Comparison of ENCODE assay signal across 9 mouse cellular contexts in the genomic region with DNA sequence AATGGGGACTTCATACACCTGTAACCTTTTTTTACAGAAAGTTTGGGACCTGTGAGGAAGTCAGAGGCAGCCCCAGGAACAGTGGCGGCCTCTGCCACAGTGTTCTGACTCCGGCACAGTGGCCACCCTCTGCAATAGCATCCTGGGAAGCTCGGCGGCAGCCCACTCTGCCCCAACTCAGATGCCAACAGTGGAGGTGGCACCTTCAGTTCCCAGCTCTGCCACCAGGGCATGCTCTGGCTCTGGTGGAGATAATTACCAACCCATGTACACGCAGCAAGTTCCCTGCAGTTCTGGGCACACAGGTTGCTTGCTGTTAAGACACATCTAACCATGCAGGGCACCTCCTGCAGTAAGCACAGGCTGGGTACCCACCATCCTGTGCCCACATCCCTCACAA. TPM values are rescaled to one million over a fixed set of nuclear protein-coding genes. Genes with fewer than 3 reads are reported as not detected.
DNase-seq lines count a peak whose midpoint lies in the region; ATAC-seq and TF ChIP-seq lines count a peak whose summit lies in the region.
"Had no signal": no experiment of that assay in that cellular context is flagged by ENCODE, and none has a peak within 500 bp of the region (broad histone marks: within the 10 kb centered on the region; RNA-seq: fewer than 3 reads in every experiment).

No protein-coding gene starts in this region.

- peak; percentile 85 for TF ChIP-seq CTCF in cerebellum, adult 2 months (IDR thresholded peaks at IDR 0.05; ENCODE audit: borderline replicate concordance, insufficient read depth, low read depth, low read length)
- TF ChIP-seq CTCF in small intestine, adult 2 months (IDR thresholded peaks at IDR 0.05; ENCODE audit: extremely low read depth, insufficient read length, insufficient replicate concordance, low read depth, low read length): peak; percentile 36; the same call in 1 of the 2 replicates

- TF ChIP-seq POLR2A in cerebellum, adult 2 months (IDR thresholded peaks at IDR 0.05; ENCODE audit: borderline replicate concordance, insufficient read depth, low read length): no peak
- no peak for TF ChIP-seq POLR2A in small intestine, adult 2 months (IDR thresholded peaks at IDR 0.05; ENCODE audit: low read depth, low read length)

- H3K4me1 ChIP-seq in hindbrain, embryonic 16.5 days (ENCODE audit: control insufficient read depth, insufficient read depth, low read depth, low read length): no peaks in the 10 kb centered on the region
- H3K4me1 ChIP-seq in hindbrain, embryonic 14.5 days (replicated peaks; ENCODE audit: control insufficient read depth, insufficient read depth, low read length): no peaks in the 10 kb centered on the region
- H3K4me1 ChIP-seq in cerebellum, adult 2 months (ENCODE audit: control insufficient read depth, insufficient read depth, low read length): peaks cover 2% of the 10 kb centered on the region; the same call in 1 of the 2 replicates
- no peaks in the 10 kb centered on the region for H3K4me1 ChIP-seq in small intestine, adult 2 months (ENCODE audit: control insufficient read depth, insufficient read depth, insufficient read length, low read length)
- H3K4me1 ChIP-seq: limb, embryonic 13.5 days had no signal

- DNase-seq in hindbrain, embryonic 14.5 days (ENCODE audit: low spot score): no peak
- peak; percentile 20 to 34 for DNase-seq in right cerebral cortex, adult 2 months (ENCODE audit: low spot score in 2 of 2)
- no peak for DNase-seq in right cerebral cortex, postnatal 25 days
- DNase-seq in cerebellum, adult 2 months: peak; percentile 52 to 61
- DNase-seq in gastrocnemius, postnatal 4 days (ENCODE audit: low spot score in 2 of 2): no peak
- no peak for DNase-seq in ovary, postnatal 10 days (ENCODE audit: low spot score)

- WGBS in hindbrain, embryonic 16.5 days: 54% methylated on average over 5 of the region's 5 CpGs
- WGBS in hindbrain, embryonic 14.5 days: 83% methylated on average over 5 of the region's 5 CpGs
- WGBS in cerebellum, adult 2 months: 29% methylated on average over 5 of the region's 5 CpGs
- 71% methylated on average over 5 of the region's 5 CpGs for WGBS in small intestine, adult 2 months

- H3K9me3 ChIP-seq in hindbrain, embryonic 16.5 days (ENCODE audit: control insufficient read depth, low read length): no peaks in the 10 kb centered on the region
- H3K9me3 ChIP-seq in hindbrain, embryonic 14.5 days (ENCODE audit: control insufficient read depth, low read length): no peaks in the 10 kb centered on the region
- H3K9me3 ChIP-seq: limb, embryonic 13.5 days had no signal

- peaks cover 15% of the 10 kb centered on the region for H3K36me3 ChIP-seq in hindbrain, embryonic 16.5 days (ENCODE audit: control insufficient read depth, insufficient read depth, low read length)
- peaks cover 60% of the 10 kb centered on the region for H3K36me3 ChIP-seq in hindbrain, embryonic 14.5 days (replicated peaks; ENCODE audit: control insufficient read depth, insufficient read depth)
- H3K36me3 ChIP-seq in small intestine, adult 2 months (ENCODE audit: control insufficient read depth, insufficient read depth, low read length): peaks cover 1% of the 10 kb centered on the region; the same call in 1 of the 2 replicates

- peak; percentile 76; the same call in 1 of the 2 replicates for ATAC-seq in hindbrain, embryonic 16.5 days
- no peak for ATAC-seq in hindbrain, embryonic 14.5 days (ENCODE audit: low FRiP score)

- no peak overlapping the region for H3K9ac ChIP-seq in hindbrain, embryonic 16.5 days (ENCODE audit: low read depth, low read length)
- no peak overlapping the region for H3K9ac ChIP-seq in hindbrain, embryonic 14.5 days
- H3K9ac ChIP-seq: limb, embryonic 13.5 days had no signal

- no peak overlapping the region for H3K4me2 ChIP-seq in hindbrain, embryonic 16.5 days (ENCODE audit: low read length)
- no peak overlapping the region for H3K4me2 ChIP-seq in hindbrain, embryonic 14.5 days (replicated peaks)
- H3K4me2 ChIP-seq: limb, embryonic 13.5 days had no signal

- no peak overlapping the region for H3K4me3 ChIP-seq in hindbrain, embryonic 16.5 days (ENCODE audit: low read length)
- no peak overlapping the region for H3K4me3 ChIP-seq in hindbrain, embryonic 14.5 days (replicated peaks; ENCODE audit: low read length)
- no peak overlapping the region for H3K4me3 ChIP-seq in cerebellum, adult 2 months (replicated peaks; ENCODE audit: insufficient read depth, low read depth, low read length)
- no peak overlapping the region for H3K4me3 ChIP-seq in small intestine, adult 2 months (ENCODE audit: low read depth, low read length)
- H3K4me3 ChIP-seq: limb, embryonic 13.5 days had no signal

- H3K27ac ChIP-seq in hindbrain, embryonic 16.5 days (ENCODE audit: low read depth, low read length): no peak overlapping the region
- no peak overlapping the region for H3K27ac ChIP-seq in hindbrain, embryonic 14.5 days
- no peak overlapping the region for H3K27ac ChIP-seq in cerebellum, adult 2 months (ENCODE audit: insufficient read depth, low read length)
- H3K27ac ChIP-seq in small intestine, adult 2 months (ENCODE audit: insufficient read depth, low read depth, low read length): no peak overlapping the region
- H3K27ac ChIP-seq: limb, embryonic 13.5 days had no signal

- no peaks in the 10 kb centered on the region for H3K27me3 ChIP-seq in hindbrain, embryonic 16.5 days (replicated peaks; ENCODE audit: control insufficient read depth, insufficient read depth, low read length)
- H3K27me3 ChIP-seq in hindbrain, embryonic 14.5 days (ENCODE audit: control insufficient read depth, insufficient read depth, low read length): no peaks in the 10 kb centered on the region
- H3K27me3 ChIP-seq in cerebellum, adult 2 months (ENCODE audit: control insufficient read depth, insufficient read depth, low read length): no peaks in the 10 kb centered on the region
- no peaks in the 10 kb centered on the region for H3K27me3 ChIP-seq in small intestine, adult 2 months (ENCODE audit: control insufficient read depth, insufficient read depth, low read length)
- H3K27me3 ChIP-seq: limb, embryonic 13.5 days had no signal

RNA-seq across cellular contexts. Expression of a gene that starts 55.7 kb away (rescaled TPM):
- polyA plus RNA-seq in hindbrain, embryonic 16.5 days (2015; fragmentation: Nextera tagmentation; extraction: Ambion mirVana): 2.5 and 3.5 TPM in 2 replicates
- polyA plus RNA-seq in hindbrain, embryonic 14.5 days (2014; fragmentation: Nextera tagmentation; extraction: Ambion mirVana): 5.8 and 8.8 TPM in 2 replicates
- 36.5 and 37.1 TPM in 2 replicates for polyA plus RNA-seq in cerebellum, adult 2 months (2012; rRNA removed)
- polyA plus RNA-seq in small intestine, adult 2 months (2012; rRNA removed): 2.1 and 5.1 TPM in 2 replicates
- total RNA-seq in gastrocnemius, postnatal 4 days (2021): 1 to 10 TPM in 1 of 2 experiments, under 1 TPM in 1; 0.57 to 2.1 TPM

Comparison
In these comparisons a context has a peak if more than half of its experiments do, and no peak if none do; other contexts are left out.
1. DNase-seq: peak in right cerebral cortex, adult 2 months (2 of 2) and cerebellum, adult 2 months (2 of 2); none in hindbrain, embryonic 14.5 days (single experiment), right cerebral cortex, postnatal 25 days (single experiment), gastrocnemius, postnatal 4 days (0 of 2) and ovary, postnatal 10 days (single experiment).